Mouse (Mus musculus) erythroid progenitor cell, adult 5-6 weeks (primary cell): ENCODE results near the gene Gm20683. TPM values are rescaled to one million over a fixed set of nuclear protein-coding genes. Genes with fewer than 3 reads are reported as not detected.
"Not testable (repeated sequence)": the region's sequence is repeated elsewhere in the genome, so short reads cannot be mapped to it uniquely, and the experiment has no call there.

ENCODE experiments used
- ATAC-seq: replicated peaks from 2 replicates; pipeline ENCODE4 v1.8.0; 2016; ENCODE audit warnings: moderate number of reproducible peaks, mild to moderate bottlenecking, moderate TSS enrichment, inconsistent platforms; ENCODE audit not compliant: poor library complexity, low FRiP score, severe bottlenecking
- total RNA-seq, 2 experiments: library from RNA; stranded (forward) in 1 of 2; stranded (reverse) in 1 of 2; fragments of 150-400 nt in 1 of 2; fragments of 186-747, 209-891 nt in 1 of 2; gene quantifications; 2 replicates each; pipeline versions ENCODE4 v1.2.3 to v1.2.4; 2015 to 2017; ENCODE audit warnings: low replicate concordance in 2 of 2

Gm20683 gene
- total RNA-seq, 2 experiments from 2014 or later = 1.3 TPM; not detected in 1

DNA sequence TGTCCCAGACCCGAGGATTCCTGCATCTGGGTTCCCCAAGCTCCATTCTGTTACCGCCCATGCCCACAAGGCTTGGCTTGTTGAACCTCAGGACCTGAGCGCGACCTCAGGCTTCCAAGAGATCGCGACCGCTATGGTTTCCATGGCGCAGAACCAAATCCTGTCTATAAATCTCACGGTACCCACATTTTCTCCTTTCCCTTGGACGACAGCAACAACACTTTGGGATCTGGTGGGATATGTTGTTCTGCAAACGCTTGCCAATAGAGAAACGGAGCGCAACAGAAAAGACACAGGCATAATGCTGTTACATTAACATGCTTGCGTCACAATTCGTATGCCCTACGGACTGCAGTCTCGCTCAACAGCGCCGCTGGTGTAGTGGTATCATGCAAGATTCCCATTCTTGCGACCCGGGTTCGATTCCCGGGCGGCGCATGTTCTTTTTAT, 33.2 kb upstream of the Gm20683 start, which contains the start of gene Mettl26:
Mettl26 (plus strand) TSS at position 354 of the 450 bp plus-strand sequence.
- peak; percentile 78 for ATAC-seq

GRCm38 (mm10) chr17:25874148-25874720, 32.7 kb upstream of the Gm20683 start:
- ATAC-seq = 0 out of 2 replicates have a peak, but pooled peaks have one; percentile 8

DNA sequence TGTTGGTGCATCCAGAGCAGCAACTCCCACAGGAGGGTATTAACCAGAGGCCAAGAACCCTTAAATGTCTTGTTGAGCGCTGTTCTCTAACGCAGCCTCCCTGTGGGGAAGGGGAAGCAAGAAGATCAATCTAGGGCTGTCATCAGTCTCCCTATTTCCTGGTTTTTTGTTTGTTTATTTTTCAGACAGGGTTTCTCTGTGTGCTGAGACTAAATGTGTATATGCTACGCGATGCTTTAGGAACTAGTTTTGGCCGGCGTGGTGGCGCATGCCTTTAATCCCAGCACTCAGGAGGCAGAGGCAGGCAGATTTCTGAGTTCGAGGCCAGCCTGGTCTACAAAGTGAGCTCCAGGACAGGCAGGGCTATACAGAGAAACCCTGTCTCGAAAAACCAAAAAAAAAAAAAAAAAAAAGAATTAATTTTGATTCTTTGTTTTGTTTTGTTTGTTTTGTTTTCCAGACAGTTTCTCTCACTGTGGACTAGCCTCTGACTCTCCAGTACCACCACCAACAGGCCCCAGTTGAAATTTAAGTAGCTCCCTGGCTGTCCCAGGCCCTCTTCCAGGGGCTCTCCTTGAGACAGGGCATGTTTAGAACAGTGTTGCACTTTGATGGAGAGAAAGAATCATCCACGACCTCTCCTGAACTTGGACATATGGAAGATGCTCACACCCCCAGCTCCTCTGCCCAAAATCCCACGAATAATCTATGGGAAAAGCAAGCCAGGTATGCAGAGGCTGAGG, 32.0 kb upstream of the Gm20683 start:
- no peak for ATAC-seq

DNA sequence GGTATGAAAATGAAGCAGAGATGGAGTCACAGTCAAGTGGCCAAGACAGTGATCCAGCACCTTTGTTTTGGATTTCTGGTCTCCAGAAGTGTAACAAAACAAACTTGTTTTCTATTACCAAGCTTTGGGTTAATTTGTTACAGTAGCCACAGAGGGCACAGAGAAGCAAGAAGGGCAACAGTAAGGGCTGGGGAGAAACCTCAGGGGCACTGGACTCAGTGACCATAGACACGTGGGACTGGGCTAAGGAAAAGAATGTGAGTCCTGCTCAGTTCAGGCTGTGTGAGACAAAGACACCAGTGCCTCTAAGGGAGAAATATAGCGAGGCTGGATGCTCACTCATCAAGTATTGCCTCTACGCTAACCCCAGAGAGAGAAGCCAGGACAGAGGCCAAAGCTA, 31.1 kb upstream of the Gm20683 start:
- no peak for ATAC-seq

GRCm38 (mm10) chr17:25871566-25871965, 30.0 kb upstream of the Gm20683 start:
- not testable (repeated sequence) for ATAC-seq

GRCm38 (mm10) chr17:25869954-25870353, 28.4 kb upstream of the Gm20683 start:
- ATAC-seq = no peak

DNA sequence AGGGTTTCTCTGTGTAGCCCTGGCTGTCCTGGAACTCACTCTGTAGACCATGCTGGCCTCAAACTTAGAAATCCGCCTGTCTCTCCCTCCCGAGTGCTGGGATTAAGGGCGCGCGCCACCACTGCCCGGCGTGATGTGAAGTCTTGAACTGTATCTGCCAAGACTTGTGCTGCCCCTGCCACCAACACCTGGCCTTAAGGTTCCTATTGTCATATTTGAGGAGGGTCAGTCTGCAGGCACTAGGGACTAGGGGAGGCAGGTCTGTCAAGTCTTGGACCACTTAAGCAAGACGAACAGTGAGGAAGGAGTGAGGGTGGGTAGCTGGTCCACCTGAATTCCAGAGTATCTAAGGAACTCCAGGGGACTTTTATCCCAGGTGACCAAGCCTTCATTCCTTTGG, 27.9 kb upstream of the Gm20683 start:
- ATAC-seq = no peak

- no peak for ATAC-seq
These were observed 27.1 kb upstream of the Gm20683 start, which contains the start of gene Mcrip2 for GRCm38 (mm10) chr17:25868601-25869191. TSS of gene Mcrip2 (minus strand) at chr17:25868764.

DNA sequence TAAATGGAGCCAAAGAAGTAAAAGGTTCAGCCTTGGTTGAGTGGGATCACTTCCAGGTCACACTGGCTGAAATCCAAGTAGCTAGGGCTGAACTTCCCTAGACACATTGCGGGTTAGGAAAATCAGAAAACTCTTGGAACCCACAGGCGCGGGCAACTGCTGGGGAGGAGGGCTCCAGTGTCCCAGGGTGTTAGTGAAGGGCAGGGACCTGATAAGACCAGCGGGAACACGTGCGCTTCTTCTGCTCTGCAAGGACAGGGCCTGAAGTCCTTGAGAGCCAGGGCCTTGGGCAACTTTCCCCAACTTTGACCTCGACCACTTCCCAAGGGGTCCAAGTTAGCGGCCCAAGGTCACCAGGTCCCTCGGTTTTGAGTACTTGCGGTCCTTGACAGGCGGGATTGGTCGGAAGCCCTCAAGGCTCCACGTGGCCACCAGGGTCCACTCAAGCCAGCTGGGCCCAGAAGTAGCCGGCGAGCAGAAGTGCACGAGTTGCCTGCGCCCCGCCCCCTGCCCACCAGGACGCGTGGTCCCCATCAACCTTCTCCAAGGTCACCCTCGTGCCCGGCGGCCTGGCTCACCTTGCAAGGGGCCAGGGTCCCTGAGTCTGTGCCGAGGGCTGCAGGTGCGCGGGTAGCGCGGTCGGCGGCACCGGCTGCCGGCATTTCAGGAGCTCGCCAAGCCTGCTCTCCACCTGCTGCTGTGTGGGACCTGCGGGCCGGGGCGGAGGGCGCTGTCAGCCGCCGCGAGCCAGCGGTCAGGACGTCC, 26.5 kb upstream of the Gm20683 start:
- ATAC-seq = peak; percentile 61

DNA sequence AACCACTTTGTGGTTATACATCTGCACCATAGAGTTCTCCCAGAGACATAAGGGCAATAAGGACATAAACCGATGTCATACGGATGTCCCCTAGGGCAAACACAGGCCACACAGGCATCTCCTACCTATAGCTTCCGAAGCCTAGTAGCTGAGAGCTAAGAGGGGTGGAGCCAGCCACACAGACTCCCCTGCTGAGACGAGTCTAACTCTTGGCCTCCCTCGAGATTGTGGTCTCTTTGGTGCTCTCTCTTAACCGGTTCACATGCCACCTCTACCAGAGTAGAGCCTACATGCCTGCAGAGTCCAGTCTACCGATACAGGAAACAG, 25.9 kb upstream of the Gm20683 start:
- ATAC-seq = no peak

DNA sequence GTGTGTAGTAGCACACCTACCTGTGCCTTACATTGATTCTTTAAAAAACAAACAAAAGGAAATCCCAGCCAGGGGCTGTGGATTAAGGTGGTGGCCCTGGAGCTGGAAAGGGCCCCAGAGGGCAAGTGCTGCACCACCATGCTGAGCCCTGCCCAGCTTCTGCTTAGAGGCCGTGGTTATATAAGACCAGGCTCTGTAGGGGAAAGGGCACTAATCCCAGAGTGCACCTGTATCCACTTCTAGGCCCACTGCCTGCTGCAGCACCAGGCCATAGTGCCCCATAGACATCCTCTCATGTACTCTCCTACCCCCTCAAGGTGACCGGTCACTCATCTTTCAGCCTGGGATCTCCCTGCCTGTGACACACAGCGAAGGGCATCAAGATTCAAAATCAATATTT, 24.6 kb upstream of the Gm20683 start:
- ATAC-seq = no peak

- ATAC-seq = no peak
These were observed 23.7 kb upstream of the Gm20683 start for GRCm38 (mm10) chr17:25865288-25865687.

DNA sequence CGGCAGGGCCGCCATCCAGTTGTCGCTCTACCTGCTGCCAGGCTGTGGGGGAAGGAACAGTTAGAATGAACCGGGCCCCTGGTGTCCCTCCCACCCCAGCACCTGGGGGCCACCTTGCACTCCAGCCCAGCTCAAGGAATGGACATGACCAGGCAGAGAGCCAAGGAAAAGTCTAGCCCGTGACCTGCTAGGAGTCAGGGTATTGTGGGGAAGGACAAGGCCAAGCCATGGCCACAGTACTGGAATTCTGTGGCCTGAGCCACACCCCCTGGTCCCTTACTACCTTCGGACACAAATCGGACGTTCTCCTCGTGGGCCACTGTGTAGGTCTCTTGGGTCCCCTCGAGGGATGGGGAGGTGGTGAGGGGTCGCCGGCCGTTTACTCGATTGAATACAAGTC, 22.7 kb upstream of the Gm20683 start:
- no peak for ATAC-seq

DNA sequence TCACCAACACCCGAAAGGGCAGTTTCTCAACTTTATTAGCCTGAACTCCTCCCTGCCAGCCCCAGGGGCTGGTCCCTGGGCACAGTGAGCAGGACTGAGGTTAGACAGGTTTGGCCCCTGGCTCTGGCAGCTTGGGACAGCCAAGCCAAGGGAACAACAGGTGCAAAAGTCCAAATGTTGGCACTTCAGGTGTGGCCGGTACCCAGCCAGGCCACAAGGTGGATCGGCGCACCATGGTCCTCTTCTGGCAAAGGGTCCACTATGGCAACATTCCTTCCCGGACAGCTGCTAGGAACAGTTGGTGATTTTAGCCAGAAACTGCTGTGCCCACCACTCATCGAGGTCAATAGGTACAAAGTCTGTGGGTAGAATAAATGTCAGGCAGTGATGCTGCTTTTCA, 22.1 kb upstream of the Gm20683 start:
- no peak for ATAC-seq

DNA sequence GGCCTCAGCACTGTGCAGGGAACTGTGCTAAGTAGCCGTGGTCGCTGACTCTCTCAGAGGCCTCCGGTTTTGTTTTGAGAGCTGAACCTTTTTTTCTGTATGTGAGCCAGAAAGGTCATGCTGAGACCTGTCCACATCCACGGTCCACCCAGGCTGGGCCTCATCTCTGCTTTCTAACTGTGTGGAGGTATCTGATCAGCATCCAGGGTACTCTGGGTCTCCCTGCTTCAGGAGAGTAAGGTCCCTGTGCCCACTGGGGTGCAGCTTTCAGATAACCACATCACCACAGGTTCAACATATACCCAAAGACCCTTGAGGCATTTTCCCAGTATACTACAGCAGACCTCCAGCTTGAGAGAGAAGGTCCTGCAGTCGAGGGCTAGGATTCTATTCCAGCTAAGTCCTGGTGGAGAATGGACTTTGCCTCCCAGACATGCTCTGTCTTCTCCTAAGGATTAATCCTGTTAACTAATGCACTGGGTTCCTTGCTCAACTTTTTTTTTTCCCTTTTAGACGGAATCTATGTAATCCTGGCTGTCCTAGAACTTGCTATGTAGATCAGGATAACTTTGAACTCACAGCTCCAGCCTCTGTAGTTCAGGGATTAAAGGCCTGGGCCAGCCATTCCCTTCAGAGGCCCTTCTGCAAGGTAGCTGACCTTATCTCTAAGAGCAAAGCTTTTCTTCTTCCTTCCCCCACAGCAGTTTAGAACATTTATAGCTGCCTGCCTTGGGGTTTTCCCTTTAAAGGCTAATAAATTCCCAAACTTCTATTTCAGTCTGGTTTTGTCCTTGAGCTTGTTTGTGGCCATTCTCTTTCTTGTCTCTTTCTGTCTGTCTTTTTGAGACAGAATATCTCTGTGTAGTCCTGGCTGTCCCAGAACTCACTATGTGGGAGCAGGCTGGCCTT, 20.4 kb upstream of the Gm20683 start:
- no peak for ATAC-seq

GRCm38 (mm10) chr17:25860832-25861703, 19.5 kb upstream of the Gm20683 start, which contains the start of gene Wdr90:
TSS of gene Wdr90 (minus strand) at chr17:25861501.
- peak; percentile 94 for ATAC-seq

DNA sequence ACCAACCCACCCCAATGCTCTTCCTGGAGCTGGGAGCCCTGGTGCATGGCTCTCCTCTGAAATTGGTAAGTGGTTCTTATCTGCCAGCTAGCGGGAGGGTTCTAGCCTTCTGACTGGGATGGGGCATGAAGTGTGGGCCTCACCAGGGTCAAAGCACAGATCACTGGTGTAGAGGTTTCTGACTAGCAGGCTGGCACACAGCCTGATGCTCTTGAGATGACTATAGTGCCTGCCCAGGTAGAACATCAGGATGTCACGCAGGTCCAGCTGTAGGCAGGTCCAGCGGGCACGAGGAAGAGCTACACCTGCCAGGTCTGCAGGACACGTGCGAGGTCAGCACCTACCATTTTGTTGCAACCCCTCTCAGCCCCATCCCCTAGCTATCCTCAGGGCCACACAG, 18.7 kb upstream of the Gm20683 start:
- ATAC-seq = no peak

- peak; percentile 92 for ATAC-seq
These were observed 2.9 kb upstream of the Gm20683 start, which contains the start of gene Rhot2 for GRCm38 (mm10) chr17:25844396-25844901. TSS of gene Rhot2 (minus strand) at chr17:25844851.
